Mouse (Mus musculus) urinary bladder, postnatal 36 days (tissue): ENCODE results near the gene Rel.

ENCODE experiments used
- DNase-seq, 2 experiments: peaks; one replicate each; pipeline ENCODE4 v3.0.0; 2022; ENCODE audit warnings: low spot score in 2 of 2, mixed read lengths in 1 of 2

Gene Rel

DNA sequence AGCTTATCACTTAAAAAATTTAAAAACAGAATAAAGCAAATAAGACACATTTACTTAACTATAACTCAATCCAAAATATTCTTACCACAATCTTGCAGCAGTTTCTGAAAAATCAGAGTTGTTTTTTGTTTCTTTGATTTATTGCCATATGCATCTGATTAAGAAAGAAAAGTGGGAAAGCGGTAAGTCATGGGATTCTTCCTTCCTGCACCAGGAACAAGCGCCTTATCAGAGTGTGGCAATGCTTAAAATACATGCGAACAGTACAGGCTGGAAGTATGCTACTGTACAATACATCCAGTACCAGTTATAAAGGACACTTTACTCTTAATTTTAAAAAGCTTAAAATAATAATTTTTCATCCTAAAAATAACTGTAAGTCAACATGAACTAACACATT lies 26.4 kb downstream of the Rel start:
- no peak for DNase-seq

GRCm38 (mm10) chr11:23741386-23741785 lies 29.4 kb downstream of the Rel start:
- no peak for DNase-seq

- no peak for DNase-seq
Observed at GRCm38 (mm10) chr11:23740895-23741294, 29.9 kb downstream of the Rel start.

DNA sequence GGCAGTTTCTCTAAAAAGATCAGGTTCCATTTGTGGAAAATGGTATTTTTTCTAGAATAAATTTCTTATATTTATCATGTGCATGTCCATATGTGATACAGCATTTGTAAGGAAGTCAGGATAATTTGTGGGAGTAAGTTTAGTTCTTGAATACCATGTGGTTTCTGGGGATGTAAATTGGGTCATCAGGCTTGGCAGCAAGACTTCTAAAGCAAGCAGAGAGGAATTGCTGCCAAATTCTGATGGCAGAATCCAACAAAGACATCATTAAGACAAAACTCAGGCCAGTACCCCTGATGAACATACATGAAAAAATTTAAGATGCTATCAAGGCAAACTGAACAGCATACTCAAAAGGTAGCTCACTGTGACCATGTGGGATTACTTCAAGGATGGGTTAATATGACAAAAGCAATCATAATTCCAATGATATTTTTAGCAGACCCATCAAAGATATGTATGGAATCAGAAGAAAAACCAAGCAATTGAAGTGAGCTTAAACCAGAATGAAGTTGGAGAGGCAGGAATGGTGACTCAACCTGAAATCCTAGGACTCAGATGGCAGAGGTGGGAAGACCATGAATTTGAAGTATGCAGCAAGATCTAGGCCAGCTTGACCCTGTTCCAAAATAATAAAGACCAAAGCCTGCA lies 34.8 kb downstream of the Rel start:
- no peak for DNase-seq

- DNase-seq: no peak
Observed at GRCm38 (mm10) chr11:23734749-23735286, 36.0 kb downstream of the Rel start.

DNA sequence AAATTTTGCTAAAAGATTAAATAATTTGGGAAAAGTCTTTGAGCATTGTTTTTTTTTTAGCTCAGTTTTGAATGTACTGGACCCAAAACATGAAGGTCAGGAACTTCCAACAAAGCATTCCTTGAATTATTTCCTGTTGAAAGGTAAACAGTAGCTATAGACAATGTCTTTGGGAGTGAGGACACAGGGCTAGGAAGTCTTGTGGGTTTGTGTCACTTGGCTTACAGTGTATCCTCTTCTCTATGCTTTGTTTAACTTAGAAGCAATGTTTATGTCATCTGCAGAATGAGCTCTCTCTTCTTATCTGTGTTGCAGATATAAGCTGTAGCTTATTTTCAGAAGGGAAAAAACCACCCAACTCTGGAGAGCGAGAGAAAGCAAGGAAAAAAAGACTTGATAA lies 37.9 kb downstream of the Rel start:
- DNase-seq: no peak

GRCm38 (mm10) chr11:23730120-23730519 lies 40.6 kb downstream of the Rel start:
- no peak for DNase-seq

- no peak for DNase-seq
Observed at GRCm38 (mm10) chr11:23728186-23728585, 42.6 kb downstream of the Rel start.

DNA sequence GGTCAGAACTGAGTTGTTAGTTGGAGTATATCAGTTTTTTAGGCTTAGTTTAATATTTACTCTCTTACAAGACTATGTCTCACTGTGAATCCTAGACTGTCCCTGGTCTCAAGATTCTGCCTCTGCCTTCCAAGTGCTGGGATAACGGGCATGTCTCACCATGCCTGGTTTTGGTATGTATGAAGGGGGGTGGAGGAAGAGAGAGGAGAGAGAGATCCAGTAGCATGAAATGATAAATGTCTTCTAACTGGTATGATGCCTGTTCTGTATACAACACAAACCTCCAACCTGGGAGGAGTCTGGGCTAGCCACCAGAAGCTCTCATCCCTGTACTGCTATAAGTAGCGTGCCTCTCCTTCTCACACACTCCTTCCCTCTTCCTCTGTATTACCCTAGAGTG lies 44.3 kb downstream of the Rel start:
- no peak for DNase-seq

DNA sequence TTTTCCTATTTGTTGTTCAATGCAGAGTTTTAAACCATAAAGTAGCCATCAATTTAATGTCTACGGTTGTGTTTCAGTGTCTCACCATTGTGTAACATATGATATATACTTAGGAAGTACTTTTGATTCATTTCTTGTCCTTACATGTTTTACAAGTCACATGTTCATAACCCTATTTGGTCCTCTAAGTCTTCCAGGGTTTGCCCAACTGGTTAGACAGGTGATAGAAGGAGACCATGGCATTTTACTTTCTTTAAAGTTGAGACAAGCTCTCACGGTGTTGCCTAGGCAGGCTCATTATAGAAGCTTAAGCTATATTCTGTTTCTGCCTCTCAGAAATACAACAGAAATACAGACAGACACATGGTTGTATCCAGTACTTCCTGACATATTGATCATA lies 44.9 kb downstream of the Rel start:
- DNase-seq: no peak

- no peak for DNase-seq
Observed at GRCm38 (mm10) chr11:23722326-23722725, 48.4 kb downstream of the Rel start.

- DNase-seq: no peak
Observed at GRCm38 (mm10) chr11:23719825-23720224, 50.9 kb downstream of the Rel start.

GRCm38 (mm10) chr11:23718856-23719255 lies 51.9 kb downstream of the Rel start:
- no peak for DNase-seq

- no peak for DNase-seq
Observed at GRCm38 (mm10) chr11:23712299-23712698, 58.5 kb downstream of the Rel start.

DNA sequence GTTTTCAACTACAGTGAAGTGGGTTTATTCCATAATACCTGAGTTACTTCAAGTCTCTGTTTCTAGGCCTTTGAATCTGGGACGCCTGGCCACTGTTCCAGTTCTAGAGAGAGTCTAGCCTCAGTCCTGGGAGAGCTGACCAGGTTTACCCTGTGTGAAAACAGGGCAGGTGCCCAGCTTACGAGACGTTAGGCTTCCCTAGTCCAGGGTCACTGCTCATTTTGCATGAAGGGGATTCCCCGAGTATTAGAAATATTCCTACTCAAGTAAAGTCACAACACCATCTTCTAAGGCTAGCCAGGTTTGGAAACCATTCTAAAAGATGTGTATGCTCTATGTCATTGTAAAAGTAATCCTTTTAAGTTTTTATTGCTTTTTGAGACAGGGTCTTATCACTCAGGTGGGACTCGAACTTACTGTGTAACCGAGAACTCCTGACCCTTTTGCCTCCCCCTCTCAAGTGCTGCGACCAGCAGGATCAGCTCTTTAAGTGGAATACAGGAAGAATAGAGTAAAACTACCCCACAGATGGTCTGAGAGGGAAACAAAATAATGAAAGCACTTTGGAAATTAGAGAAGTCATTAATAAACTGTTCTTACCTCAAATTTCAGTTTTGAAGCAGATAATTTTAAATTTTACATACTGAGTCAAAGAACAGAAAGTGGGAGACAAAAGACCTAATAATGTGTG lies 66.0 kb downstream of the Rel start:
- no peak for DNase-seq

DNA sequence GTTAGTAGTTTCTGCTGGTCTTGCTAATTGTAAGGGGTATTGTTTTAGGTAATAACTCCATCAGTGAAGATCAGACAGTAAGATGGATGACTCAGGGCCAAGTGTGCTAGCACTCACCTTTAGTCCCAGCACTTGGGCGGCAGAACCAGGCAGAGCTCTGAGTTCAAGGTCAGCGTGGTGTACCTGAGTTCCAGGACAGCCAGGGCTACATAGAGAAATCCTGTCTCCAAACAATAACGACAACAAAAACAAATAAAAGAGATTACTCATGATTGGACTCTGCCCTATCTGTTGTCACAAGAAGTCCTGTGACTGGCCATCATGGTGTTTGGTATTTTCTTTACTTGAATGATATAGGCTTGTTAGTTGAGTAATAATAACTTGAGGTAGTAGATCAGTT lies 68.9 kb downstream of the Rel start:
- DNase-seq: no peak

GRCm38 (mm10) chr11:23699414-23700095 lies 71.2 kb downstream of the Rel start:
- no peak for DNase-seq

DNA sequence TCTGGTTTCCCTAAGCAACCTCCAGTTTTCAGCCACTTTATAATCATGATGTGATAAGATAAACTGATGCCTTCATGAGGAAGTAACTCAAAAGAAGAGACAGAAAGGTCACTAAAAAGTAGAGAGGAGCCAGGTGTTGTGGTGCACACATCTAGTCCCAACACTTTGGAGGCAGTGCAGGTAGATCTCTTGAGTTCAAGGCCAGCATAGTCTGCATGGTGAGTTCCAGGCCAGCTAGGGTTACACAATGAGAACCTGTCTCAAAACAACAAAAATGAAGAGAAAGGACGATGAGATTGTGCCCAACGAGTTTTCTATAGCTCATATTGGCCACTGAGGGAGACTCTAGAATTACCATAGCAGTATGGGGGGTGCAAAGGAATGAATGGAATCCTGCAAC lies 72.2 kb downstream of the Rel start:
- DNase-seq: no peak

DNA sequence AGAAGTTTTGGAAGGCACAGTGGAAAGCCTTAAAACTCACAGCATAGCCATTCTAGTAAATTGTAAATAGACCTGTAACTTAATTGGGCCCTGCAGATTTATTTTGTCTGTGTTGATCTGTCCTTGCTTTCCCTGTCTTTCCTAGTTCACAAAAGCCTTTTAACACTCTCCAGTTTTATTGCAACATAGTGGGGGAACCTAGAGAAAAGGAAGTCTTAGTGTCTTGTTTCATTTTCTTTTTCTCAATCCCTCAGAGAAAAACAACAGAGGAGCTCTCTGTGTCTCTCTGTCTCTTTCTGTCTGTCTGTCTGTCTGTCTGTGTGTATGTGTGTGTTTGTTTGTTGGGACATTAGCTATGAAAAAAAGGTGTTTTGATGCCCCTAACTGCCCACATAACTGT lies 74.9 kb downstream of the Rel start:
- no peak for DNase-seq

DNA sequence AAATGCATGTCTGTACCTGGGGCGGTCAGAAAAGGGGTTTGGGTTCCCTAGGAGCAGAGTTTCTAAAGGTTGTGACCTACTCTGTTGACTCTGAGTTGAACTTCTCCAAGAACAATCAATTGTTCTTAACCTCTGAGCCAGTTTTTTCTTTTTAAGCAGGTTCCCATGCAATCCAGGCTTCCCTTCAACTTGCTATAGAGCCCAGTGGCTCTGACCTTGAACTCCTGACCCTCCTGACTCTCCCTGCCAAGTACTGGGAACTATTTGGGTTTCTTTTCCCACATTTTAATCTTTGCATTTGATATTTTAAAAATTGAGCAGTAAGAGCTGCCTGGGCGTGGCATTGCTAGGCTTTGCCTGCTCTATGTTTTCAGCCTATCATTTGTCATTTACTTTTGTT lies 77.5 kb downstream of the Rel start:
- DNase-seq: no peak

- DNase-seq: no peak
Observed at GRCm38 (mm10) chr11:23688060-23688459, 82.7 kb downstream of the Rel start.
